Mouse (Mus musculus) CD4-positive, CD25-positive, alpha-beta regulatory T cell, adult 4 months (primary cell): ENCODE measurements at regions not wholly inside any gene's neighbourhood (a gene's known extent, or its start where the extent isn't known, plus 50 kb on each side); places are given as distances from the start of the nearest gene placed in this dataset.

Experiments used
- ATAC-seq: one replicate; pipeline ENCODE4 v1.8.0; 2017

DNA sequence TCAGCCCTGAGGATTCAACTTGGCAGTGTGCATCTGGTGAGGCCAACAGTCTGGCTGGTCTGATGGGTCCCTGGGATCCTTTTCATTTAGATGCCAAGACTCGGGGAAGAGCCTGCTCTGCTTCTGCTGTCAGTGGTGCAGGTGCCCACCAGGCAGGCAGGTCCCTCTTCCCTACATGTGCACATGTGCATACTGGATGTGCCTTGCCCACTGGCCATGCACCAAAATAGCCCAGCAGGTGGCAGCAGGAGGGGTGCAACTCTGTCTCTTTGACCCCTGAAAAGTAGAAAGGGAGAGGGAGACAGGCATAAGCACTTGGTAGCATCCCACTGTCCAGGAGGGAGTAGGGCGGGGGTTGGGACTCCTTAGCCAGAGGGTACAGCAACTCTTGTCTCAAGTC lies 116.2 kb upstream of the Bank1 start:
- no peak for ATAC-seq

DNA sequence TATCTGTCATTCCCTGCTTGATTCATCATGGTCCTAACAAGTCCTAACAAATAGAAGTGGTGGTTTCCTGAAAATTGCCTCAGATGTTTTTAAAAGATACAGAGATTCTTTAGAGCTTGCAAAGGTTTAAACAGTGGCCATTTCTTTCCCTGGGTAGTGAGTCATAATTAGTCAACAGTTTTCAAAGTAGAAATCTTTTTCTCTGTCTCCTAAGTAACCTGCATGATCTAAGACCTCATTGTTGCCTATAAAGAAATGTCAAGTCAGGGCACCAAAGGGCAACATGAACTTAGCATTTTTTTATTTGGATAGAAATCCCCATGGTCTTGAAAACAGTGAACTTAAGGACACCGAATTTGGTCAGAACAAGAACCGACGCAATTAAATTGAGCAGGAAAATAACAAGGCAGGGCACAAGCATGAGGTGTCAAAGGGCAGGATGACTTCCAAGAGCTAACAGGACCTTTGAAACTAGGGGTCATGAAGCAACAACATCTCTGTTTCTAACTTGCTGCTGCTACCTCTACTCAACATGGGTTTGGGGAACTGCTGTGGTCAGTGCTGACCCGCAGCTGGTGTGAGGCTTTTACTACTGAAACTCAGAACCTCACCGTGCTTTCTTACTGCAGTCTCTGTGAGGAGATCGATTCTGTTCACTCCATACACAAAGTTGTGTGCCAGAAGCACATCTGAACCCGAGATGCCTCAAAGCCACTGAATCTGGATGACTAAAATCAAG lies 114.2 kb upstream of the Bank1 start:
- ATAC-seq = no peak

DNA sequence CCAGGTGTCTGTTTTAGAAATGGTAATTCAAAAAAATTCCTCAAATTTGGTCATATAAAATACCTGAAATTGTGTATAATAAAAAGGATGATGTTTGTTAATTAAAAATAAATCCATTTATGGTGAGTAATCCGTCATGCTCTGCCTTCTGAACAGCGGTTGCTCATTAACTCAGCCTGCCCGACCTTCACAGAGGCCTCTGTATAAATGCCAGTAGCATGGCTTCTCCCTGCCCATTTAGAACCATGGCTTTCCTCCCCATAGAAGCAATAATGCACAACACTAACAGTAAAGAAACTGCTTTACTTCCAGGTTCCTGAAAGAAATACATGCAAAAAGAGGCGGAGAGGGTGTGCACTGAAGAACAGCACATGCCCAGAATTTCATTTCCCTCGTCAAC lies 113.5 kb upstream of the Bank1 start:
- ATAC-seq = no peak

DNA sequence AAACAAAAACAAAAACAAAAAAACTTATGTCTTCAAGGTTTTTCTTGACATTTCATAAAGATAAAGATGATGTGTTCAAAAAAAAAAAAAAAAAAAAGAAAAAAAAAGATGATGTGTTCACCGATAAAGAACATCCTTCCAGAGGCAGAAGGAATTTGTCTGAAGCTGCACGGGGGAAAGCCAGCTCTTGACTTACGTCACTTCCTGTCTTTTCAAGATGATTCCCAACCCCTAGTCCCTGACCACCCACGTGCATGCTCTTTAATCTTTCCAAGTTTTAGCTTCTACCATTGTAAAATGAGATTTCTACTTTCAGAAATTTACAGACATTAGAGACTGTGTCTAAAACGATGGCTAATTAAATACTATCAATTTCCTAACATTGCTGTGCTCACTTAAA lies 108.5 kb upstream of the Bank1 start:
- ATAC-seq = no peak

DNA sequence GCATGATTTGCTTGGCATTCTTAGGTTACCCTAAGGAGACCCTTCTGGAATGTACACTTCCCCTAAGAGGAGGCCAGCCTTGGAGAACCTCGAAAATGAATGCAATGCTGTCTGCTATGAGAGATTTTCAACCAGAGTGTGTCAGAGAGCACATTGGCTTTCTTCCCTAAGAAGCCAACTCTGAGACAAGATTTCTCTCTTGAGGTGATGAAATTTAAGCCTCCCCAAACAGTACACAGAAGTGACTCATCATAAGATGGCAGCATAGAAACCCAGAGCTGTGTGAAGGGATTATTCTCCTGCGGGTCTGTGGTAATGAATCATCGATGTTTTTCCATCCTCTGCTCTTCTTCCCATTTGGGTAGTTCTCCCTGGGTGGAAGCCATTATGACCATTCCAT lies 106.2 kb upstream of the Bank1 start:
- no peak for ATAC-seq

DNA sequence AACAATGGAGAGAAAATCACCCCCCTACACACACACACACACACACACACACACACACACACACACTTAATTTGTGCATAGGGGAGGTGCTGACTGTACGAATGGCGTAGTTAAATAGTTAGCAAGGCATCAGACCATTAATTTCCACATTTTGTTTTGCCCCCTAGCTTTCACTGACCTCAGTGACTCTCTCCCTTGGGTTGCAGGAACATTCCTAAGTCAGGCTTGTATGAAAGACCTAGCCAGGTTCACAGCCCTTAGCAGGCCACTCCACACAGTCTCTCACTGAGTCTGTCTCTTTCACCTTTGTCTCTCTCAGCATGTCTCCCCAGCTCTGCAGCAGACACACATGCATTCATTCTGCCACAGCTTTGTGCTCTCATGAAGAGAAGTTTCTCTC lies 101.6 kb upstream of the Bank1 start:
- no peak for ATAC-seq

DNA sequence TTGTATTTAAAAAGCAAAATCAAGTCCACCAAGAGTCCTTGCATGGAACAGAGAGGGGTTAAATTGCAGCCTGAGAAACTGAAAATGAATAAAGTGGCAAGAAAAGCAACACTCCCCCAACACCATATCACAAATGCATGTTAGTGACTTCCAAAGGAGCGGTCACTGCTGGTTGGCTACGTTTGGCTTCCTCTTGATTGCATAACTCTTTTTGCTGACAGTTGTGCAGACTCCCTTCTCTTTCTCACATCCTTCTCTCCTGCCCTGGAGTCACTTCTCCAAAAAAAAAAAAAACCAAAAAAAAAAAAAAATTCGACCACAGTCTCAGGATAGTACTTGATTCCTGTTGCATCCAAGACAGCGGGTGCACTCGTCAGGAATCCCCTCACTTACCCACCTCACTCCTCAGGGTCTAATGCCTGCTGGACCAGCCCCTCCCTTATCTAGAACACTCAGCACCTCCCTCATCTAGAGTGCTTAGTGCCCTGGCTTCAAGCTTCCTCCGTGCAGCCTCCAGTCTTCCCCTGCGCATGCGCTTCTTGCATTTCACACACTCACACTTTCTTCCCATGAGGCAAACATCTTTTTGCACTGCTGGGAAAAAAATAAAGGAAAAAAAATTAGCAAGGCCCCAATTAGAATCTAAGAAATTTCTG lies 100.8 kb upstream of the Bank1 start:
- ATAC-seq = no peak

DNA sequence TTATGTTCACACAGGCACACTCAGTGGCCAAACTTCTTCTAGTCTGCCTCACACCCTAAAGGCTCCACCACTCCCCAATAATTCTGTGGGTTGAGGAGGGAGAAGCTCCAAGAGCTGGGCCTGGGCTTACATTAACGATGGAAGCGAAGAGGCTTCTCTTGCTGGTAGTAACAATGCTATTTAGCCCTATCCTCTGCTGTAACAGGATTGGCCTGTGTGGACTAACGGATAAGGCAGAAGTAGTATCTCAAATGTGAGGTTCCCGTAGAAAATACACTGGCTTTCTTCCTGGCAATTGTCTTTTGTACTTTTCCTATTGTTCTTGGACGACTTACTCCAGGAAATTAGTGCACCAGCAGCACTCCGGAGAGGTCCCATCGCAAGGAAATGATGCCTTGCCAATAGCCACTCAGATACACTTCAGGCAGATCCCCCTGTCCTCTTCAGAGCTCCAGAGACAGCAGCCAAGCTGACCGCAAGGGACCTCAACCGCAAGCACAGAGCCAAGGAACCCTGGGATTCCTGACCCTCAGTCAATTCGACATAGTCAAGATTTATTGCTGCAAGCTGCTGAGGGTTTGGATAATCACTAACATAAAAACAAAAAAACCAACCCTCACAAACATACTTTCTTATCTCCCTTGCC lies 96.2 kb upstream of the Bank1 start:
- no peak for ATAC-seq

DNA sequence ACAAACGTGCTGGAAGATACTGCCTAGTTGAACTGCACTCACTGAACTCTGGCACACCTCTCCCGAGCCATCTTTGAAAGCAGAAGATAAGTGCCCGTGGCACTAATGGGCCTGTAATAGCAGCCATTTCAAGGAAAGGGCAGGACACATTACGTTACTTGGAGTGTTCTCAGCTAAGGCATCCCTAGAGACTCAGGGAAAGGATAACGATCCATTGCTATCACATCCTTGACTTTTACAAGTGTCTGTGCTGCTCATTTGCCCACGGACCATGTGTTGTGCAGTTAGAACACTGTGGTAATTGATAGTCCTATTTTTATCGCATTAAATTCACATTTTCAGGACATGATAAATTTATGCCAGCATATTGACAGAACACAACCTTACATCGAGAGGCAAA lies 79.7 kb upstream of the Bank1 start:
- no peak for ATAC-seq

DNA sequence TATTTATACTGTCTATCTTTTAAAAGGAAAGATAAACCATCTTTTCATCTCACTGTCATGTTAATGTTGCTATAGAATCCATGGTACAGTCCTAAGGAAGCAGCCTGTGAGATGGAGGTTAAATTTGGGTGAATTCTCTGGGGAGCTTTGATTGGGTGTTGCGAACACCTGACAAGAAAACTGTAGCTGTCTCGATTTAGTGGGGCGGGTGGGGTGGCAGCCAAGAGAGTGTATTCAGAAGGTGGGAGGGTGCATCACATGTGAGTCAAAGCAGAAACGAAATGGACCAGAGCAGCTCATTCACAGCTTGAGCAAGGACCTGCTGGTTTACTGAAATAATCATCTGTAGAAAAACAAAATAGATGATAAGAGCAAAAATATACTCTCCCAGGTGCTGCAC lies 57.4 kb upstream of the Bank1 start:
- ATAC-seq = no peak

DNA sequence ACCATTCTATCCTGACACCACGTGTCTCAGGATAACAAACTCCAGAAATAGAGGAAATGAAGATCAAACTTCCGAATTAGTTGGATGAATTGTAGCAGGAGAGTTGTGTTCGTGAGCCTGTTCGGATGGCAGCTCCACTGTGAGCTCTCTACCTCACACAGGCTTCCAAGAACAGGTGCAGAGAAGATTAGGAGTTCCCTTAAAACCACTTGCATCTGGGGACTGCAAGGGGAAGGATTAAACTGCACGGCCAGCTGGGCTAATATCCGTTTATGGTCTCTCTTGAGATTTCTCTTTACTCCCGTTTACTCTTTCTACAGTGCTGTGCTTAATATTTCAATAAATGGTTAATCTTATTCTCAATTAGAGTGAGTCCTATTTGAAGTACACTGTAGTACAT lies 54.8 kb upstream of the Bank1 start:
- ATAC-seq = no peak

DNA sequence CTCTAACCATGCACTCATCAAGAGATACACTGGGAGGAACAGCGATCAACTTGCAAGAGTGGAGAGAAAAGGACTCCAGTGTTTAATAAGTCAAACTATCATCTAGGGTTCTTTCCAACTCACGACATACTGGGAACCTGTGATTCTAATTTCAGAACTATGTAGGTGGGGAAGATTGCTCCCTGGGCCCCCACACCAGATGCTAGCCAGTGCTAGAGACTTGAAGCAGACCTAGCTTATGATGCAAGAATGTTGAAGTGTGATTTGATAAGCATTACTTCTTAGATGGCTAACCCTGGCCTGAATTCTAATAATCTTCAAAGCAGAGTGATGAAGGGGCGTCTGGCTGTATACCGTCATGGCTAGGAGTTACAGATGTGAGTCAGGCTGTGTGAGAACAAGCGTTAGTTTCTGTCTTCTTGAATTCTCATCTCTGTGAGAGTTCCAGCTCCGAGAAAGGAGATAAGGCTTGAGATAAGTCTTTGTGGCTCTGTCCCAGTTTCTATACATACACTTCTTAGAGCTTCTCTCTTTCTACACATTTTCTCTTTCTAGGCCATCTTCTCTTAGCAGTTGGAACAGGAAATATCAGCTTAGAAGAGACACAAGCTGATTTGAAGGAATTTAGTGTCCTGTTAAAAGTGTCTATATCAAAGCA lies 54.0 kb upstream of the Bank1 start:
- ATAC-seq = no peak

DNA sequence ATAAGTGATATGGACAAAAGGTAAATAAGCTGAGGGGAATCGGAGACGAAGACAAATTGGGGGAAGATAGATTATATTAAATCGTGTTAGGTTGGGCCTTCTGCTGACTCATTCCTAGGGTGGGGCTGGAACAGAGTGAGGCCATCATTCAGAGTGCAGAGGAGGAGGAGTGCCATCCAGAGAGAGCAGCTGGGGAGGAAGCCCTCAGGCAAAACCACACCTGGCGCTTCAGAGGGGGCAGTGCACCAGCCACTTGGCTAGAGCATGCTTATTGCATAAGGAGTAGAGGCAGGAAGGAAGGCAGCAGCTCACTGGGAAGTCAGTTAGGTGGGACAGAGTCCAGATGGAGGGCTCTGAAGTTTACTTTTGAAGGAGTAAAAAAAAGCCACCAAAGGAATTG lies 51.0 kb upstream of the Bank1 start:
- ATAC-seq = no peak
